Mouse (Mus musculus): ENCODE measurements around the gene Hat1. TPM values are rescaled to one million over a fixed set of nuclear protein-coding genes. Genes with fewer than 3 reads are reported as not detected.
A peak's percentile ranks its signal among the peaks of the same experiment; 100 is the strongest.
"Not testable (repeated sequence)": the region's sequence is repeated elsewhere in the genome, so short reads cannot be mapped to it uniquely, and the experiment has no call there.

Gene Hat1
- polyA plus RNA-seq, 1 experiment from 2014 or later: 209 TPM

GRCm38 (mm10) chr2:71368086-71368485 is 20.7 kb upstream of the Hat1 start:
- Histone ChIP-seq H3K4me3 (ENCODE audit: low read depth, low read length) (peak overlapping the region; percentile 78), H3K9ac (ENCODE audit: low read depth, low read length) (peak overlapping the region; percentile 42), H3K36me3 (ENCODE audit: control insufficient read depth, insufficient read depth, low read length) (no peaks in the 10 kb centered on the region), H3K27me3 (replicated peaks; ENCODE audit: control insufficient read depth, insufficient read depth, low read length) (no peaks in the 10 kb centered on the region), H3K4me1 (replicated peaks; ENCODE audit: control insufficient read depth, insufficient read depth, low read length) (peaks cover 8% of the 10 kb centered on the region), H3K4me2 (peak overlapping the region; percentile 73), H3K9me3 (ENCODE audit: control insufficient read depth, low read length) (no peaks in the 10 kb centered on the region), H3K27ac (ENCODE audit: low read depth, low read length) (no peak overlapping the region)
- no peak for ATAC-seq (replicated peaks; ENCODE audit: low FRiP score)
- no peak for DNase-seq (ENCODE audit: low spot score)
- WGBS: 34% methylated on average over 8 of the region's 8 CpGs

DNA sequence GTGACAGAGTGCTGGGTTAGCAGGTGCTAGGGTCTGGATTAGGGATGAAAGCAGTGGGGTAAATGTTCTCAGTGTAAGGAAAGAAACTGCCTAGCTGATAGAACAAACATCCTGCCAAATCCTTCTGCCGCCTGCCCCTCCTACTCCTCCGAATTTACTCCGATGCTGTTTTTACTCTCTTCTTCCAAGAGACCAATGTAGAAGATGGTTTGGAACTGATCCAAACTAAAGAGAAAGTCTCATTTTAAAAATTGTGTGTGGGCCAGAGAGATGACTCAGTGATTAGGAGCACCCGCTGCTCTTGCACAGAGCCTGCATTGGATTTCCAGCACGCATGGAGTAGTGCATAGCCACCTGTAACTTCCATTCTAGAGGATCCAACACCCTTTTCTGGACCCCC is 17.0 kb upstream of the Hat1 start:
- no peak overlapping the region for H3K4me3 ChIP-seq (ENCODE audit: low read depth, low read length)
- 88% methylated on average over 5 of the region's 5 CpGs for WGBS
- H3K27ac ChIP-seq (ENCODE audit: low read depth, low read length): no peak overlapping the region
- no peak for ATAC-seq (replicated peaks; ENCODE audit: low FRiP score)
- no peaks in the 10 kb centered on the region for H3K36me3 ChIP-seq (ENCODE audit: control insufficient read depth, insufficient read depth, low read length)
- no peaks in the 10 kb centered on the region for H3K27me3 ChIP-seq (replicated peaks; ENCODE audit: control insufficient read depth, insufficient read depth, low read length)
- H3K9me3 ChIP-seq (ENCODE audit: control insufficient read depth, low read length): no peaks in the 10 kb centered on the region
- H3K4me1 ChIP-seq (replicated peaks; ENCODE audit: control insufficient read depth, insufficient read depth, low read length): peaks cover 3% of the 10 kb centered on the region
- H3K9ac ChIP-seq (ENCODE audit: low read depth, low read length): no peak overlapping the region
- no peak for DNase-seq (ENCODE audit: low spot score)
- no peak overlapping the region for H3K4me2 ChIP-seq

- ATAC-seq (replicated peaks; ENCODE audit: low FRiP score); H3K4me3 ChIP-seq (ENCODE audit: low read depth, low read length); H3K4me2 ChIP-seq; H3K27me3 ChIP-seq (replicated peaks; ENCODE audit: control insufficient read depth, insufficient read depth, low read length); H3K36me3 ChIP-seq (ENCODE audit: control insufficient read depth, insufficient read depth, low read length); H3K9me3 ChIP-seq (ENCODE audit: control insufficient read depth, low read length); H3K27ac ChIP-seq (ENCODE audit: low read depth, low read length); H3K9ac ChIP-seq (ENCODE audit: low read depth, low read length); H3K4me1 ChIP-seq (replicated peaks; ENCODE audit: control insufficient read depth, insufficient read depth, low read length); DNase-seq (ENCODE audit: low spot score): not testable (repeated sequence)
- 85% methylated on average over 4 of the region's 4 CpGs for WGBS
These were observed 16.5 kb upstream of the Hat1 start for GRCm38 (mm10) chr2:71372261-71372660.

- H3K9me3 ChIP-seq (ENCODE audit: control insufficient read depth, low read length): no peaks in the 10 kb centered on the region
- ATAC-seq (replicated peaks; ENCODE audit: low FRiP score) (peak; percentile 79), DNase-seq (ENCODE audit: low spot score) (no peak)
- peaks cover 2% of the 10 kb centered on the region for H3K4me1 ChIP-seq (replicated peaks; ENCODE audit: control insufficient read depth, insufficient read depth, low read length)
- H3K27me3 ChIP-seq (replicated peaks; ENCODE audit: control insufficient read depth, insufficient read depth, low read length): no peaks in the 10 kb centered on the region
- peak overlapping the region; percentile 34 for H3K4me2 ChIP-seq
- WGBS: 58% methylated on average over 8 of the region's 8 CpGs
- peak overlapping the region; percentile 28 for H3K27ac ChIP-seq (ENCODE audit: low read depth, low read length)
- H3K9ac ChIP-seq (ENCODE audit: low read depth, low read length): no peak overlapping the region
- no peaks in the 10 kb centered on the region for H3K36me3 ChIP-seq (ENCODE audit: control insufficient read depth, insufficient read depth, low read length)
- no peak overlapping the region for H3K4me3 ChIP-seq (ENCODE audit: low read depth, low read length)
These were observed 14.2 kb upstream of the Hat1 start for GRCm38 (mm10) chr2:71374275-71375155.

DNA sequence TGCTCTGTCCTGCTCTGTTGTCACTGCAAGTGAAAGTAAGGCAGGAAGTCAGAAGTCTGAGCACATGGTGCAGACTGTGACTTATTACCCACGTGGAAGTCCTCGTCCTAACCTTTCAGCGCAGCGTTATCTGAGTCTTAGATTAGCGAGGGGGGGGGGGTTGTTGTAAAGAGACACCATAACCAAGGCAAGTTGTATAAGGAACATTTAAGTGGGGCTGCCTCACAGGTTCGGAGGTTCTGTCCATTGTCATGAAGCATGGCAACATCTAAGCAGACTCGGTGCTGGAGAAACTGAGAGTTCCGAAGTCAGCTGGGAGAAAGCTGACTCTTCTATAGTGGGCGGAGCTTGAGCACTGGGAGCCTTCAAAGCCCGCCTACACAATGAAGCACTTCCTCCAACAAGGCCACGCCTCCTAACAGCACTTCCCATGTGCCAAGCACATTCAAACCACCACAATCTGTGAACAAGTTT is 12.3 kb upstream of the Hat1 start:
- ATAC-seq (replicated peaks; ENCODE audit: low FRiP score) (peak; percentile 66; the same call in 1 of the 2 replicates), DNase-seq (ENCODE audit: low spot score) (no peak)
- Histone ChIP-seq H3K4me1 (replicated peaks; ENCODE audit: control insufficient read depth, insufficient read depth, low read length) (peaks cover 2% of the 10 kb centered on the region), H3K27ac (ENCODE audit: low read depth, low read length) (no peak overlapping the region), H3K36me3 (ENCODE audit: control insufficient read depth, insufficient read depth, low read length) (no peaks in the 10 kb centered on the region), H3K27me3 (replicated peaks; ENCODE audit: control insufficient read depth, insufficient read depth, low read length) (no peaks in the 10 kb centered on the region), H3K9ac (ENCODE audit: low read depth, low read length) (no peak overlapping the region), H3K4me2 (peak overlapping the region; percentile 30), H3K4me3 (ENCODE audit: low read depth, low read length) (0 out of 2 replicates have a peak overlapping the region, but pooled peaks have one; percentile 13), H3K9me3 (ENCODE audit: control insufficient read depth, low read length) (no peaks in the 10 kb centered on the region)
- WGBS: 44% methylated on average over 11 of the region's 11 CpGs

DNA sequence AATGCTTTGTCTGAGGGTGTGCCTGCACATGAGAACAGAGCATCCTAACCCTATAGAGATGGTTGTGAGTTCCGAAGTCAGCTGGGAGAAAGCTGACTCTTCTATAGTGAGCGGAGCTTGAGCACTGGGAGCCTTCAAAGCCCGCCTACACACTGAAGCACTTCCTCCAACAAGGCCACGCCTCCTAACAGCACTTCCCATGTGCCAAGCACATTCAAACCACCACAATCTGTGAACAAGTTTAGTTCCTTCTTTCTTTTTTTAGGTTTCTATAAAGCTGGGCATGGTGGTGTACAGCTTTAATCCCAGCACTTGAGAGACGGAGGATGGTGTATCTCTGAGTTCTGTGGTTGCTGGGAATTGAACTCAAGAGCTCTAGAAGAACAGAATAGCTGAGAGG is 11.3 kb upstream of the Hat1 start:
- Histone ChIP-seq H3K9ac (ENCODE audit: low read depth, low read length) (no peak overlapping the region), H3K27ac (ENCODE audit: low read depth, low read length) (no peak overlapping the region), H3K9me3 (ENCODE audit: control insufficient read depth, low read length) (no peaks in the 10 kb centered on the region), H3K4me2 (no peak overlapping the region), H3K4me1 (replicated peaks; ENCODE audit: control insufficient read depth, insufficient read depth, low read length) (peaks cover 2% of the 10 kb centered on the region), H3K4me3 (ENCODE audit: low read depth, low read length) (no peak overlapping the region), H3K36me3 (ENCODE audit: control insufficient read depth, insufficient read depth, low read length) (no peaks in the 10 kb centered on the region), H3K27me3 (replicated peaks; ENCODE audit: control insufficient read depth, insufficient read depth, low read length) (no peaks in the 10 kb centered on the region)
- ATAC-seq (replicated peaks; ENCODE audit: low FRiP score) (no peak), DNase-seq (ENCODE audit: low spot score) (no peak)
- 69% methylated on average over 5 of the region's 5 CpGs for WGBS

- Histone ChIP-seq H3K36me3 (ENCODE audit: control insufficient read depth, insufficient read depth, low read length) (no peaks in the 10 kb centered on the region), H3K4me3 (ENCODE audit: low read depth, low read length) (no peak overlapping the region), H3K27me3 (replicated peaks; ENCODE audit: control insufficient read depth, insufficient read depth, low read length) (no peaks in the 10 kb centered on the region), H3K9me3 (ENCODE audit: control insufficient read depth, low read length) (no peaks in the 10 kb centered on the region), H3K4me1 (replicated peaks; ENCODE audit: control insufficient read depth, insufficient read depth, low read length) (no peaks in the 10 kb centered on the region), H3K4me2 (no peak overlapping the region), H3K27ac (ENCODE audit: low read depth, low read length) (no peak overlapping the region), H3K9ac (ENCODE audit: low read depth, low read length) (no peak overlapping the region)
- 0 out of 2 replicates have a peak, but pooled peaks have one; percentile 47 for ATAC-seq (replicated peaks; ENCODE audit: low FRiP score)
- no peak for DNase-seq (ENCODE audit: low spot score)
- 55% methylated on average over 4 of the region's 4 CpGs for WGBS
These were observed 6.8 kb upstream of the Hat1 start for GRCm38 (mm10) chr2:71381962-71382361.

GRCm38 (mm10) chr2:71383890-71384289 is 4.9 kb upstream of the Hat1 start:
- Histone ChIP-seq H3K4me2 (peak overlapping the region; percentile 44), H3K27me3 (replicated peaks; ENCODE audit: control insufficient read depth, insufficient read depth, low read length) (no peaks in the 10 kb centered on the region), H3K9me3 (ENCODE audit: control insufficient read depth, low read length) (no peaks in the 10 kb centered on the region), H3K9ac (ENCODE audit: low read depth, low read length) (no peak overlapping the region), H3K4me1 (replicated peaks; ENCODE audit: control insufficient read depth, insufficient read depth, low read length) (no peaks in the 10 kb centered on the region), H3K4me3 (ENCODE audit: low read depth, low read length) (no peak overlapping the region), H3K36me3 (ENCODE audit: control insufficient read depth, insufficient read depth, low read length) (no peaks in the 10 kb centered on the region), H3K27ac (ENCODE audit: low read depth, low read length) (no peak overlapping the region)
- WGBS: 39% methylated on average over 11 of the region's 11 CpGs
- DNase-seq (ENCODE audit: low spot score) (no peak), ATAC-seq (replicated peaks; ENCODE audit: low FRiP score) (no peak)

DNA sequence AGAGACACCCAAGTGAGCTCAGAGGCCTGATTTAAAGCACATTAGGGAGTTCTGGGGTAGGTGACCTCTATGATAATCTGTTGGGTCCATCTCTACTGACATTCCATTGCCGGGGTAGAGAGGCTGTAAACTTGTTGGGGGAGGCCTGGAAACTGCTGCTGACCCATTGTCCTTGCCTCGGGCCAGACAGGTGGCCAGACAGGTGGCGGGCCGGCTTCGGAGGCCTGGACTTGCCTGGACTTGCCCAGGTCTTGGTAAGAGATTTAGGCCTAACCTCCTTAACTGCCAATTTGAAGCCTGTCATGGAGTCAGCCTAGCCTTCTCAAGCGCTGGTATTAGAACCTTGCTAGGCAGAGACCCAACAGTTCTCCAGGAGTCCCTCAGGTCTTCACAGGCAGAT is 992 bp upstream of the Hat1 start:
- Histone ChIP-seq H3K27me3 (replicated peaks; ENCODE audit: control insufficient read depth, insufficient read depth, low read length) (no peaks in the 10 kb centered on the region), H3K4me3 (ENCODE audit: low read depth, low read length) (no peak overlapping the region), H3K4me2 (no peak overlapping the region), H3K9me3 (ENCODE audit: control insufficient read depth, low read length) (no peaks in the 10 kb centered on the region), H3K4me1 (replicated peaks; ENCODE audit: control insufficient read depth, insufficient read depth, low read length) (no peaks in the 10 kb centered on the region), H3K9ac (ENCODE audit: low read depth, low read length) (no peak overlapping the region), H3K27ac (ENCODE audit: low read depth, low read length) (no peak overlapping the region), H3K36me3 (ENCODE audit: control insufficient read depth, insufficient read depth, low read length) (peaks cover 13% of the 10 kb centered on the region)
- ATAC-seq (replicated peaks; ENCODE audit: low FRiP score) (no peak), DNase-seq (ENCODE audit: low spot score) (no peak)
- WGBS: 94% methylated on average over 6 of the region's 6 CpGs

Data from liver, embryonic 11.5 days (tissue).